Mouse (Mus musculus) spleen, adult 2 months (tissue): ENCODE data around the gene Zfp318. TPM values are rescaled to one million over a fixed set of nuclear protein-coding genes. Genes with fewer than 3 reads are reported as not detected.

Experiments
- DNase-seq, 2 experiments: peaks; one replicate each; pipeline versions ENCODE4 v3.0.0 to v3.0.0-alpha.2; 2012 to 2021; ENCODE audit warnings: low spot score in 2 of 2, low read depth in 1 of 2
- H3K27ac ChIP-seq: fragments of 200-500 bp; 2 replicates; pipeline ENCODE4 v1.5.1; 2012; ENCODE audit warnings: low read length, inconsistent platforms; ENCODE audit not compliant: insufficient read depth
- H3K27me3 ChIP-seq: fragments of 200-500 bp; 2 replicates; pipeline ENCODE4 v1.6.1; 2012; ENCODE audit warnings: mild to moderate bottlenecking, moderate library complexity, low read length, inconsistent platforms; ENCODE audit not compliant: control insufficient read depth, insufficient read depth
- H3K36me3 ChIP-seq: fragments of 200-500 bp; 2 replicates; pipeline ENCODE4 v1.6.1; 2012; ENCODE audit warnings: mild to moderate bottlenecking, low read length, inconsistent platforms; ENCODE audit not compliant: control insufficient read depth, insufficient read depth
- H3K4me1 ChIP-seq: fragments of 200-500 bp; 2 replicates; pipeline ENCODE4 v1.6.1; 2011; ENCODE audit warnings: inconsistent platforms; ENCODE audit not compliant: control insufficient read depth, insufficient read depth, insufficient read length
- H3K4me3 ChIP-seq: fragments of 200-500 bp; 2 replicates; pipeline ENCODE4 v1.5.1; 2011; ENCODE audit warnings: mild to moderate bottlenecking, inconsistent platforms; ENCODE audit not compliant: insufficient read depth, insufficient read length; ENCODE audit errors: extremely low read depth
- CTCF ChIP-seq: fragments of 200-500 bp; IDR thresholded peaks from 2 replicates; pipeline ENCODE4 v1.5.1; 2011; ENCODE audit warnings: mild to moderate bottlenecking, inconsistent platforms; ENCODE audit not compliant: insufficient read depth, insufficient read length, insufficient replicate concordance; ENCODE audit errors: extremely low read depth
- POLR2A ChIP-seq: fragments of 200-500 bp; IDR thresholded peaks from 2 replicates; pipeline ENCODE4 v1.6.1; 2011; ENCODE audit warnings: low read depth, low read length, inconsistent platforms
- WGBS: fragments of 180-500 bp; shearing (Covaris S2); methylation state at CpG from one replicate; pipeline ENCODE4 v1.1.7; 2018; 5-methylcytosine and 5-hydroxymethylcytosine counted together
- polyA plus RNA-seq: library from polyadenylated mRNA; depleted of rRNA; stranded (reverse); fragments of >200 nt; gene quantifications from 2 replicates; pipeline ENCODE4 v1.2.3, GENCODE M21; 2012

Gene Zfp318
- polyA plus RNA-seq, 1 experiment = 37.6 TPM

DNA sequence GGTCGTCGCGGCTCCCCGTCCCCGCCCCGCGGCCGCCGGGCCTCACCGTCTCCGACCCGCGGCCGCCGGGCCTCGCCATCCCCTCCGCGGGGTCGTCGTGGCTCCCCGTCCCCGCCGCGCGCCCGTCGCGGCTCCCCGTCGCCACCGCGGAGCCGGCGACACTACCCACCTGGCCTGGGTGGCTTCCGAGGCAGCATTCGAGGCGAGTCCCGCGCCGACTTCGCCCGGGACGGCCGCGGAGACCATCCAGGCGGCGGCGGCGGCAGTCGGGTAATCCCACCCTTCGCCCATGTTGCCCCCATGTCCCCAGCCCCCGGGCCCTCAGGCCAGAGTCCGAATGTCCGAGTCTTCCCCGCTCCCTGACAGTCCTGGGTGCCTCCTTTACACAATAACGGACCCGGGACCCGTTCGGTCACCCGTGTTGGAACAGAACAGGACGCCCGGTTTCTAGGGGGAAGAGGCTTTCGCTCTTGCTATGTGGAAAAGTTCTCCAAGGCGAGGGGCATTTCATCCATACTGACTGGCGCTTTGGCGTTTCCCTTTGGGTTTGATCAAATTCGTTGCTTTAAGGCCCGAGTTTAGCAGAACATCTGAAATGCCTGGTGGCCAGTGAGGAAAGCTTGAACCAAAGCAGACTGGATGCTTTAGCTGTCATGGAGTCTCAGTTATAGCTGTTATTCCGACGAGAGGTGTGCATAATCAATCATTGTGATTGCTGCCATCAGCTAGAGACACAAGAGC lies 700 bp downstream of the Zfp318 start:
- peak overlapping the region; percentile 91 for H3K27ac ChIP-seq
- TF ChIP-seq CTCF (no peak), POLR2A (no peak)
- H3K27me3 ChIP-seq = no peaks in the 10 kb centered on the region
- peaks cover 24% of the 10 kb centered on the region for H3K4me1 ChIP-seq
- WGBS = 3% methylated on average over 69 of the region's 70 CpGs
- peak in 1 of 2 experiments; percentile 22 for DNase-seq
- H3K36me3 ChIP-seq = peaks cover 8% of the 10 kb centered on the region
- H3K4me3 ChIP-seq = peak overlapping the region; percentile 78

DNA sequence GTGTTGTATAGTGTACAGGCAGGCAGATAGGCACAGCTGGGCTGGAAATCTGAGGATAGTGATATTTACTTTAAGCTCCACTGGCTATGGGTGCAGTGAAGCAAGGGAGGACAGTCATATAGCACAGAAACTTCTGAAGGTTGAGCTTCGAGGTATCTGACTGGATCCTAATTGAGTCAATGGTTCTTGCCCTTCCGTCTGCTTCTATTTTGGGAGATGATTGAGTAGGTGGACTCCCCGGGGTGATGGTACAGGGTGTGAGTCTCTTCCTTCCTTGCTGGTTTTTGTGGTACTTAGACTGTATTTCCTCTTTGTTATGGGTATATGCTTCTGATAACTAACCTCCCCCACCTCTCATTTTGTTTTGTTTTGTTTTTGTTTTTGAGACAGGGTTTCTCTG lies 4.7 kb downstream of the Zfp318 start:
- Histone ChIP-seq H3K36me3 (peaks cover 11% of the 10 kb centered on the region), H3K27ac (peak overlapping the region; percentile 72; the same call in 1 of the 2 replicates), H3K27me3 (no peaks in the 10 kb centered on the region), H3K4me3 (no peak overlapping the region), H3K4me1 (peaks cover 11% of the 10 kb centered on the region)
- no peak for TF ChIP-seq POLR2A
- TF ChIP-seq CTCF = no peak
- 13% methylated on average over 3 of the region's 3 CpGs for WGBS
- peak; percentile 49 to 63 for DNase-seq

- DNase-seq = peak; percentile 42 to 47
Measured at GRCm38 (mm10) chr17:46393012-46393411, 9.5 kb downstream of the Zfp318 start.

DNA sequence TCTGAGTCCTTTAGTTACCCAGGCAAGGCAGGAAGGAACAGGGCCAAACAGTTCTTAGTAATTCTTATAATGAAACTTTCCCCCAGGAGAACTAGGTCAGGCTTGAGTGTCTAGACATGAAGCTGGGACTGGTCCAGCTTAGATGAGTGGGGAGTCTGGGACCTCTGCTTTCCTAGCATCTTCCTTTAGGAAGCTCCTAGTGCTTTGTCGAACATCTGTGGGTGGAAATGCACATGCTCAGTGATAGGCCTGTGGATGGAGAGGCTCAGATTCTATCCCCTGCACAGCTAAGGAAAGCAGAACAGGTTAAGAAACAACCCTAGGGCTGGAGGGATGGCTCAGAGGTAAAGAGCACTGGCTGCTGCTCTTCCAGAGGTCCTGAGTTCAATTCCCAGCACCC lies 11.1 kb downstream of the Zfp318 start:
- WGBS = 84% methylated on average over 1 of the region's 1 CpGs
- peaks cover 31% of the 10 kb centered on the region for H3K36me3 ChIP-seq
- H3K4me3 ChIP-seq = no peak overlapping the region
- H3K27ac ChIP-seq = no peak overlapping the region
- H3K27me3 ChIP-seq = no peaks in the 10 kb centered on the region
- TF ChIP-seq CTCF = no peak
- TF ChIP-seq POLR2A = no peak
- no peaks in the 10 kb centered on the region; the same call in 1 of the 2 replicates for H3K4me1 ChIP-seq
- DNase-seq = no peak

More at GRCm38 (mm10) chr17:46393012-46393411, 9.5 kb downstream of the Zfp318 start:
- no peak overlapping the region for H3K4me3 ChIP-seq
- H3K4me1 ChIP-seq = peaks cover 4% of the 10 kb centered on the region
- TF ChIP-seq CTCF (peak; percentile 48; the same call in 1 of the 2 replicates), POLR2A (no peak)
- WGBS = 56% methylated on average over 2 of the region's 2 CpGs
- no peaks in the 10 kb centered on the region for H3K27me3 ChIP-seq
- H3K36me3 ChIP-seq = peaks cover 25% of the 10 kb centered on the region
- no peak overlapping the region for H3K27ac ChIP-seq

DNA sequence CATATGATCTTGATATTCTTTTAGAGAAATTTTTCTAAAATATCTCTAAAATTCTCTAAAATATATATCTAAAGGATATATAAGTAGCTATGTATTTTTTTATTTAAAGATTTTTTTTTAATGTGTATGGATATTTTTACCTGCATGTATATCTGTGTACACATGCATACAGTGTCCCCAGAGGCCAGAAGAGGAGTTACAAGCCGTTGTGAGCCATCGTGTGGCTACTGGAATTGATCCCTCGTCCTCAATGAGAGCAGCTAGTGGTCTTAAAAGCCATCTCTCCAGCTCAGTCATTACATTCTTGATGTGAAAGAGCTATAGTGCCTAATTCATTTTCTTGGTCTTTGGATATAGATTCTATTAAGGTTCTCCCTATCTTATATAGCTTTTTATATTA lies 24.9 kb downstream of the Zfp318 start:
- WGBS = 45% methylated on average over 3 of the region's 3 CpGs
- no peaks in the 10 kb centered on the region for H3K27me3 ChIP-seq
- no peaks in the 10 kb centered on the region for H3K4me1 ChIP-seq
- no peak overlapping the region for H3K4me3 ChIP-seq
- no peak overlapping the region for H3K27ac ChIP-seq
- H3K36me3 ChIP-seq = peaks cover 47% of the 10 kb centered on the region
- TF ChIP-seq POLR2A = no peak
- TF ChIP-seq CTCF = no peak
- no peak for DNase-seq

GRCm38 (mm10) chr17:46418628-46419027 lies 35.1 kb downstream of the Zfp318 start:
- H3K36me3 ChIP-seq = peaks cover 7% of the 10 kb centered on the region
- DNase-seq = no peak
- 76% methylated on average over 5 of the region's 5 CpGs for WGBS

DNA sequence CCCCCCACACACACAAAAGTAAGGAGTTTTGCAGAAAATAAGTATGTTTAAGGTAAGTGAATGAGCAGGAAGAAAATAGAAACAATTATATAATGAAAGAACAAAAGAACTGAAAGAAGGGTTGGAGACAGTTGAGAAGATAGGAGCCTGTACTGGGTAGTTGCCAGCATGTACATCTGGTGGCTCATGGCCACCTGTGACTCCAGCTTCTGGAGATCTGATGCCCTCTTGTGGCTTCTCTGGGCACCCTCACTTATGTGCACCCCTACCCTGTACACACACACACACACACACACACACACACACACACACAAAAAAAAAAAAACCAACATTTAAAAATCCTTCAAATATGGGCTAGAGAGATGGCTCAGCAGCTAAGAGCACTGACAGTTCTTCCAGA lies 36.2 kb downstream of the Zfp318 start:
- no peak for DNase-seq
- H3K27ac ChIP-seq = no peak overlapping the region
- no peak overlapping the region for H3K4me3 ChIP-seq
- H3K36me3 ChIP-seq = peaks cover 3% of the 10 kb centered on the region; the same call in 1 of the 2 replicates
- no peaks in the 10 kb centered on the region for H3K27me3 ChIP-seq
- H3K4me1 ChIP-seq = no peaks in the 10 kb centered on the region
- no peak for TF ChIP-seq POLR2A
- no peak for TF ChIP-seq CTCF

More at GRCm38 (mm10) chr17:46418628-46419027, 35.1 kb downstream of the Zfp318 start:
- Histone ChIP-seq H3K27me3 (no peaks in the 10 kb centered on the region), H3K4me1 (no peaks in the 10 kb centered on the region), H3K4me3 (no peak overlapping the region), H3K27ac (no peak overlapping the region)
- no peak for TF ChIP-seq CTCF
- TF ChIP-seq POLR2A = no peak
